Mouse (Mus musculus) myocyte (in vitro differentiated cells): Measurements from ENCODE around the gene Foxi1.

Experiments
- CEBPB ChIP-seq: IDR thresholded peaks from 2 replicates; pipeline ENCODE4 v1.6.1; 2011; ENCODE audit warnings: mild to moderate bottlenecking, moderate library complexity; ENCODE audit not compliant: poor library complexity, insufficient read depth, severe bottlenecking
- MAX ChIP-seq: IDR thresholded peaks from one replicate; pipeline ENCODE4 v1.6.1; 2011; ENCODE audit warnings: low read depth, mild to moderate bottlenecking, control low read depth
- MYOD1 ChIP-seq, 3 experiments: IDR thresholded peaks; one replicate each; pipeline ENCODE4 v1.6.1; 2011; ENCODE audit warnings: control low read depth in 2 of 3, low read depth in 2 of 3, mild to moderate bottlenecking in 2 of 3, moderate library complexity in 1 of 3; ENCODE audit not compliant: insufficient read length in 2 of 3, control insufficient read depth in 1 of 3
- POLR2A ChIP-seq: IDR thresholded peaks from one replicate; pipeline ENCODE4 v1.6.1; 2011; ENCODE audit warnings: low read depth, mild to moderate bottlenecking, control low read depth, moderate library complexity; ENCODE audit not compliant: insufficient read length
- REST ChIP-seq: IDR thresholded peaks from one replicate; pipeline ENCODE4 v1.6.1; 2011; ENCODE audit warnings: mild to moderate bottlenecking, control low read depth, moderate library complexity; ENCODE audit not compliant: insufficient read depth, insufficient read length
- TCF12 ChIP-seq: IDR thresholded peaks from one replicate; pipeline ENCODE4 v1.6.1; 2011; ENCODE audit warnings: mild to moderate bottlenecking, control low read depth; ENCODE audit not compliant: poor library complexity, insufficient read depth, severe bottlenecking
- USF1 ChIP-seq: IDR thresholded peaks from one replicate; pipeline ENCODE4 v1.6.1; 2011; ENCODE audit warnings: low read depth, mild to moderate bottlenecking, control low read depth, moderate library complexity

DNA sequence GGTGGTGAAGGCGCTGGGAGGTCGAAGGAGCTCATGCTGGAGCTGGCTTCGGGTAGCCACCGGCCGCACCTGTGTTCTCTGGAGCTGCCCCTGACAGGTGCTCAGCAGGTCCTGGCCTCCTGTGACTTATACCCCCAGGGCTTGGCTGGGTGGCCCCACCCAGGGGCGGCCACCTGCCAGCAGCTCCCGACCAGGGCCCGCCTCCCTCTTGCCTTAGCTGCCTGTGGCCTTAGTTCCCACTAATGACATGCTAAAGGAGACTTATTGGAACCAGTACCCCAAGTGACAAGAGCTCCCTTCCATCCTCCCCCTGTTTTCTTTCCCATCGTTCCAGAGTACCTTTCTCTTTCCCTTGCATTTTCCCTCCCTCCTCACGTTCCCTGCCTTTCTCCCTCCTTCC is at the start of gene Foxi1:
- TF ChIP-seq POLR2A (no peak), CEBPB (no peak), REST (no peak), TCF12 (no peak), MYOD1 (IDR thresholded peaks at IDR 0.05; ENCODE audit: control insufficient read depth in 1 of 3, insufficient read length in 2 of 3, low read depth in 2 of 3) (no peak), USF1 (no peak), MAX (no peak)
